Mouse (Mus musculus): ENCODE data around the gene Prkcb. TPM values are rescaled to one million over a fixed set of nuclear protein-coding genes. Genes with fewer than 3 reads are reported as not detected.

Gene Prkcb
- polyA plus RNA-seq, 1 experiment from 2014 or later: 14.3 TPM

DNA sequence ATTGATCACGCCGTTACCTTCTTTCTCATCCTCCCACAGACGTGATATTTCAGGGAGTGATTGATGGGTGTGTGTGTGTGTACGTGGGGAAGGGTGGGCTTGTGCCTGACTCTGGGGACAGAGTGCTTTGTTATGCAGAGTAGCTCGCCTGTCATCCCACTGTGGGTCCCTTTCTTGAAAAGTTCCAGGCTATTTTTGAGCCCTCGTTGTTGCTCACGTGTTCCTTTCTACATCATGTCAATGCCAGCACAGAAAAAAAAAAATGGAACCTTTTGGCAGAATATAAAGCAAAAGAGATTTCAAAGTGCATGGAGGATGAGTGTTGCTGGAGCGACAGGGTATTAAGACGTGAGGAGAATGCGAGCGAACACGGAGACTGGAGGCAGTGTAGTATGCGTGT lies 118.1 kb downstream of the Prkcb start:
- H3K4me3 ChIP-seq: no peak overlapping the region
- no peak for DNase-seq (ENCODE audit: low spot score)
- peaks cover 19% of the 10 kb centered on the region for H3K4me1 ChIP-seq
- H3K27ac ChIP-seq: no peak overlapping the region
- H3K27me3 ChIP-seq (ENCODE audit: insufficient read depth, poor library complexity, severe bottlenecking): no peaks in the 10 kb centered on the region
- no peaks in the 10 kb centered on the region for H3K9me3 ChIP-seq
- WGBS: 72% methylated on average over 13 of the region's 13 CpGs
- H3K36me3 ChIP-seq: no peaks in the 10 kb centered on the region

DNA sequence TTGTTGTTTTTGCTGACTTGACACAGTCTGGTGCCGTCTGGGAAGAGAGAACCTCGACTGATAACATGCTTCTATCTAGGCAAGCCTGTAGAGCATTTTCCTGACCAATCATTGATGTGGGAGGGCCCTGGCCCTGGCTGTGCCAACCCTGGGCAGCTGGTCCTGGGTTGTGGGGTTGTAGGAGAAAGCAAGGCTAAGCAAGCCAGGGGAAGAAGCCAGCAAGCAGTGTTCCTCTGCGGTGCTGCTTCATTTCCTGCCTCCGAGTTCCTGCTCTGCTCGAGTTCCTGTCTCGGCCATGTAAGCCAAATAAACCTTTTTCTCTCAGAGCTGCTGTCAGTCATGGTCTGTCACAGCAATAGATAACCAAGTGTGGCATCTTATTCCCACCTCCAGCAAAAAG lies 121.4 kb downstream of the Prkcb start:
- peaks cover 5% of the 10 kb centered on the region for H3K4me1 ChIP-seq
- H3K27me3 ChIP-seq (ENCODE audit: insufficient read depth, poor library complexity, severe bottlenecking): no peaks in the 10 kb centered on the region
- no peaks in the 10 kb centered on the region for H3K36me3 ChIP-seq
- no peak overlapping the region for H3K27ac ChIP-seq
- WGBS: 70% methylated on average over 6 of the region's 6 CpGs
- H3K4me3 ChIP-seq: no peak overlapping the region
- DNase-seq (ENCODE audit: low spot score): no peak
- H3K9me3 ChIP-seq: no peaks in the 10 kb centered on the region

DNA sequence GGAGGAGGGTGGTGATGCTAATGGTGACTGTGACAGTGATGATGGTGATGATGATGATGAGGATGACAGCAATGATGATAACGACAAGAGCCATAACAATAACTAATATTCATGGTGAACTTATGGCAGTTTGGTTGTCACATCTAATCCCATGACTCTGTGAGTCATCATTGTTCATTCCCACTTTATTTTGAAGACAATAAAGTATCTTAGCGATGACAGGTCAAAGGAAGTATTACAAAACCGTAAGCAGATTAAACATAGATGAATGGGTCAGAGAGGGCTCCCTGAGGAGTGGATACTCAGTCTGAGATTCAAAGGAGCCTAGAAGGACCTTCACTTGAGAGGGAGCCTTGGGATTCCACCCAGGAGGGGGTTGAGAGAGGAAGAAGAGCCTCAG lies 122.3 kb downstream of the Prkcb start:
- H3K9me3 ChIP-seq: no peaks in the 10 kb centered on the region
- no peak for DNase-seq (ENCODE audit: low spot score)
- no peaks in the 10 kb centered on the region; the same call in 1 of the 2 replicates for H3K4me1 ChIP-seq
- H3K27ac ChIP-seq: no peak overlapping the region
- H3K36me3 ChIP-seq: no peaks in the 10 kb centered on the region
- H3K27me3 ChIP-seq (ENCODE audit: insufficient read depth, poor library complexity, severe bottlenecking): no peaks in the 10 kb centered on the region
- 87% methylated on average over 3 of the region's 3 CpGs for WGBS
- H3K4me3 ChIP-seq: no peak overlapping the region

GRCm38 (mm10) chr7:122413231-122413630 lies 124.7 kb downstream of the Prkcb start:
- Histone ChIP-seq H3K4me3 (no peak overlapping the region), H3K9me3 (no peaks in the 10 kb centered on the region), H3K36me3 (no peaks in the 10 kb centered on the region), H3K27ac (no peak overlapping the region), H3K4me1 (0 out of 2 replicates have a peak, but pooled peaks cover under 1% of the 10 kb centered on the region), H3K27me3 (ENCODE audit: insufficient read depth, poor library complexity, severe bottlenecking) (no peaks in the 10 kb centered on the region)
- 73% methylated on average over 6 of the region's 6 CpGs for WGBS
- DNase-seq (ENCODE audit: low spot score): no peak

GRCm38 (mm10) chr7:122414146-122414545 lies 125.6 kb downstream of the Prkcb start:
- Histone ChIP-seq H3K4me3 (no peak overlapping the region), H3K9me3 (no peaks in the 10 kb centered on the region), H3K27ac (no peak overlapping the region), H3K36me3 (no peaks in the 10 kb centered on the region), H3K27me3 (ENCODE audit: insufficient read depth, poor library complexity, severe bottlenecking) (no peaks in the 10 kb centered on the region), H3K4me1 (0 out of 2 replicates have a peak, but pooled peaks cover 3% of the 10 kb centered on the region)
- DNase-seq (ENCODE audit: low spot score): no peak
- WGBS: 81% methylated on average over 10 of the region's 10 CpGs

DNA sequence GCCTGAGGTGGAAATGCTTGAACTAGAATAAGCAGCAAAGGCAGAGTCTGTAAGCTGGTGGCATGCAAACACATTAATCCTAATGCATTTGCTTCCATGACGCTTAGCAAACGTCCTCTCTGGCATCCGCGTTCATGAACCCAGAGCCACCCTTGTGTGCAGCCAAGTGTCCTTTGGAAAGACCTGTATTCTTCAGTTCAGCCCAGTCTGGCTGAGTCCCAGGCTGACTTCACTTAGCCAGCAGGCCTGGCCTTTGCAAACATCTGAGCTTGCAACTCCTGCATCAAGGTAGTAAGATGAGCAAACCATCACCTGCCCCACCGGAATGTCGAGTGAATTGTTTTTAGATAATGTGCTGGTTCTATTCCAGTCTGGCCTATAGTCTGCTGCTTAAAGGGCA lies 126.1 kb downstream of the Prkcb start:
- no peaks in the 10 kb centered on the region for H3K27me3 ChIP-seq (ENCODE audit: insufficient read depth, poor library complexity, severe bottlenecking)
- DNase-seq (ENCODE audit: low spot score): no peak
- H3K9me3 ChIP-seq: no peaks in the 10 kb centered on the region
- H3K4me3 ChIP-seq: no peak overlapping the region
- no peaks in the 10 kb centered on the region for H3K36me3 ChIP-seq
- no peak overlapping the region for H3K27ac ChIP-seq
- WGBS: 87% methylated on average over 6 of the region's 6 CpGs
- H3K4me1 ChIP-seq: 0 out of 2 replicates have a peak, but pooled peaks cover 3% of the 10 kb centered on the region

DNA sequence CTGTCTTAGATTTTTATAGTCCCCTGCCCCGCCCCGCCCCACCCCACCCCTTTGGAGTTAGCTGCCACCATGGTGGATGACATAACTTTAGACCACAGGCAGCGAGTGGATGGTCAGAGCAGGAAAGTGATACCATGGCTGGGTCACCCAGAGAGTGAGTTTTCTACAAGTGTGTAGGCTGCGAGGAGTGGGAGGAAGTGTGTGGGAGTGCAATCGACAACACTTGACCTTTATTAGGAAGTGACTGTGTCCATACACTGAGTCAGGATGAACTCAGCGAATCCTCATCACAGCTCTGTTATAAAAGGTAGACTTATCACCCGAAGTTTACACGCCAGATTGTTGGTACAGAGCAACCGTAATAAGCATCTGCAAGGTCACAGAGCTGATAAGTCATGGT lies 126.8 kb downstream of the Prkcb start:
- Histone ChIP-seq H3K4me1 (0 out of 2 replicates have a peak, but pooled peaks cover 3% of the 10 kb centered on the region), H3K27me3 (ENCODE audit: insufficient read depth, poor library complexity, severe bottlenecking) (no peaks in the 10 kb centered on the region), H3K36me3 (no peaks in the 10 kb centered on the region), H3K9me3 (no peaks in the 10 kb centered on the region), H3K27ac (no peak overlapping the region), H3K4me3 (no peak overlapping the region)
- DNase-seq (ENCODE audit: low spot score): no peak
- 80% methylated on average over 9 of the region's 9 CpGs for WGBS

- WGBS: 64% methylated on average over 12 of the region's 12 CpGs
- no peaks in the 10 kb centered on the region for H3K36me3 ChIP-seq
- no peak overlapping the region for H3K4me3 ChIP-seq
- H3K27ac ChIP-seq: no peak overlapping the region
- no peaks in the 10 kb centered on the region for H3K9me3 ChIP-seq
- no peak for DNase-seq (ENCODE audit: low spot score)
- H3K4me1 ChIP-seq: 0 out of 2 replicates have a peak, but pooled peaks cover 3% of the 10 kb centered on the region
- H3K27me3 ChIP-seq (ENCODE audit: insufficient read depth, poor library complexity, severe bottlenecking): no peaks in the 10 kb centered on the region
Measured at GRCm38 (mm10) chr7:122415904-122416303, 127.4 kb downstream of the Prkcb start.

GRCm38 (mm10) chr7:122418551-122418950 lies 130.0 kb downstream of the Prkcb start:
- WGBS: 82% methylated on average over 3 of the region's 3 CpGs
- DNase-seq (ENCODE audit: low spot score): no peak

GRCm38 (mm10) chr7:122423816-122424215 lies 135.3 kb downstream of the Prkcb start:
- 60% methylated on average over 4 of the region's 4 CpGs for WGBS
- DNase-seq (ENCODE audit: low spot score): no peak

More at GRCm38 (mm10) chr7:122418551-122418950, 130.0 kb downstream of the Prkcb start:
- no peak overlapping the region for H3K27ac ChIP-seq
- no peak overlapping the region for H3K4me3 ChIP-seq
- H3K4me1 ChIP-seq: 0 out of 2 replicates have a peak, but pooled peaks cover 3% of the 10 kb centered on the region
- H3K36me3 ChIP-seq: no peaks in the 10 kb centered on the region
- no peaks in the 10 kb centered on the region for H3K9me3 ChIP-seq
- H3K27me3 ChIP-seq (ENCODE audit: insufficient read depth, poor library complexity, severe bottlenecking): no peaks in the 10 kb centered on the region

GRCm38 (mm10) chr7:122429134-122429533 lies 140.6 kb downstream of the Prkcb start:
- no peaks in the 10 kb centered on the region for H3K36me3 ChIP-seq
- DNase-seq (ENCODE audit: low spot score): no peak
- H3K27me3 ChIP-seq (ENCODE audit: insufficient read depth, poor library complexity, severe bottlenecking): no peaks in the 10 kb centered on the region
- no peaks in the 10 kb centered on the region for H3K4me1 ChIP-seq
- H3K27ac ChIP-seq: no peak overlapping the region
- H3K9me3 ChIP-seq: no peaks in the 10 kb centered on the region
- no peak overlapping the region for H3K4me3 ChIP-seq
- WGBS: 62% methylated on average over 5 of the region's 5 CpGs

More at GRCm38 (mm10) chr7:122423816-122424215, 135.3 kb downstream of the Prkcb start:
- Histone ChIP-seq H3K4me3 (no peak overlapping the region), H3K27me3 (ENCODE audit: insufficient read depth, poor library complexity, severe bottlenecking) (no peaks in the 10 kb centered on the region), H3K36me3 (no peaks in the 10 kb centered on the region), H3K9me3 (no peaks in the 10 kb centered on the region), H3K4me1 (no peaks in the 10 kb centered on the region), H3K27ac (no peak overlapping the region)

DNA sequence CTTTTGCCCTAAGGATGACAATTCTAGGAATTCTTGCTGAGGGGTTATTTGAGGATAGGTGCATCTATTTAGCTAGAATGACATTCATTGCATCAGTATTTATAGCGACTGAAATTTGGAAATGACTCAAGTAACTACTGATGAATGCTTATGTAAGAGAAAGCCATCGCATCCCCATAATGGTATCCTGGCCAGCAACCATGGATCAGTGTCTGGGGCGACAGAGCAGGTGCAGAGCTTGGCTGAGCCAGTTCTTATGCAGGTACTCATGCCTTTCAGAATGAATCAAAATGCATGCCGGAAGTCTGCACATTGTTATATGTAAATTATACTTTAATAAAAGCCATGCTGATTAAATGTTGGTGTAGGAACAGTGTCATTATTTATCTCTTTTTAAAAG lies 143.8 kb downstream of the Prkcb start:
- WGBS: 75% methylated on average over 4 of the region's 4 CpGs
- H3K27ac ChIP-seq: no peak overlapping the region
- H3K36me3 ChIP-seq: no peaks in the 10 kb centered on the region
- H3K4me1 ChIP-seq: peaks cover 13% of the 10 kb centered on the region
- H3K4me3 ChIP-seq: no peak overlapping the region
- no peaks in the 10 kb centered on the region for H3K9me3 ChIP-seq
- no peak for DNase-seq (ENCODE audit: low spot score)
- H3K27me3 ChIP-seq (ENCODE audit: insufficient read depth, poor library complexity, severe bottlenecking): no peaks in the 10 kb centered on the region

GRCm38 (mm10) chr7:122433377-122433776 lies 144.8 kb downstream of the Prkcb start:
- DNase-seq (ENCODE audit: low spot score): no peak
- H3K9me3 ChIP-seq: no peaks in the 10 kb centered on the region
- WGBS: 80% methylated on average over 5 of the region's 5 CpGs
- no peaks in the 10 kb centered on the region for H3K36me3 ChIP-seq
- no peak overlapping the region for H3K27ac ChIP-seq
- no peaks in the 10 kb centered on the region for H3K27me3 ChIP-seq (ENCODE audit: insufficient read depth, poor library complexity, severe bottlenecking)
- H3K4me3 ChIP-seq: no peak overlapping the region
- peaks cover 13% of the 10 kb centered on the region for H3K4me1 ChIP-seq

DNA sequence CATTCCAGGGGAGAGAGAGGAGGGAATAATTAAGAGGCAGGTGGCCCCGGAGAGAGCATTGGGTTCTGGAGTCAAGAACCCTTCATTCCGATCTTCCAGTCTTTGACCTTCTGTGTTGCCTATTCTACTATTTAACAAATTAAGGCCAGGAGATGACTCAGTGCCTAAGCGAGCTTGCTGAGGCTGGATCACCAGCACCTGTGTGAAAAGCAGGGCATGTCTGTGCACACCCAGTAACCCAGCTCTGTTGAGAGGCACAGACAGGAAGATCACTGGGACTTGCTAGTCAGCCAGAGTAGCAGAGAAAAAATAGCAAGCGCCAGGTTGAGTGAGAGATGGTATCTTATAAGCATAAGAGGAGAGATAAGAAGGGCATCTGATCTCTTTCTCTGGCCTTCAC lies 146.4 kb downstream of the Prkcb start:
- DNase-seq (ENCODE audit: low spot score): no peak
- 63% methylated on average over 4 of the region's 4 CpGs for WGBS
- Histone ChIP-seq H3K27ac (peak overlapping the region; percentile 8; the same call in 1 of the 2 replicates), H3K4me1 (peaks cover 13% of the 10 kb centered on the region), H3K9me3 (no peaks in the 10 kb centered on the region), H3K27me3 (ENCODE audit: insufficient read depth, poor library complexity, severe bottlenecking) (no peaks in the 10 kb centered on the region), H3K36me3 (no peaks in the 10 kb centered on the region), H3K4me3 (no peak overlapping the region)

Measured in heart, embryonic 10.5 days (tissue).